Mouse (Mus musculus): ENCODE measurements at regions not wholly inside any gene's neighbourhood (a gene's known extent, or its start where the extent isn't known, plus 50 kb on each side); places are given as distances from the start of the nearest gene placed in this dataset.

DNA sequence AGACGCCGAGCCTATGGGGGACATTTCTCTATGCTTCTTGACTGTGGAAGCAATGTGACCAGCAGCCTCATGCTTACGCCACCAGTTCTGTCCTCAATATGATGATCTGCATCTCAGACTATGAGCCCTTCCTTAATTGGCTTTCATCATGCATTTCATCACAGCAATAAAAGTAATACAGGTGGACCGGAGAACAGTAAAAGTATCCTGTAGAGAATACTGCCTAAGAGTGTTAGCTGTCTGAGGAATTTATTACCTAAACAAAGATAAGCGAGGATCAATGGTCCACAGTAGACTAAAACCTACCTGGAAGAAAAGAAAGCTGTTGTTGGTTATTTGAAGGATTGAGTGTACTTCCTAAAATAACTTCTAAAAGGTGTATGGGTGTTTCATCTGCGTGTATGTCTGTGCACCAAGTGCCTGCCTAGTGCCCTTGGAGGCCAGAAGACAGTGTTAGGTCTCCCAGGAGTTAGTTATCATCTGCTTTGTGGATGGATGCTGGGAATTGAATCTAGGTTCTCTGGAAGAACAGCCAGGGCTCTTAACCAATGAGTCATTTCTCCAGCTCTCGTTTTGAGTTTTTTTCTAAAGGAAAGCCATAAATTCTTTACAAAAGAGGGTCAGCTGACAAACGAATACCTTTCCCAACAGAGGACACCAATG, 54.3 kb upstream of the Raph1 start:
- Histone ChIP-seq H3K36me3 (ENCODE audit: control insufficient read depth, insufficient read depth) (no peaks in the 10 kb centered on the region), H3K4me3 (replicated peaks; ENCODE audit: low read length) (no peak overlapping the region)

DNA sequence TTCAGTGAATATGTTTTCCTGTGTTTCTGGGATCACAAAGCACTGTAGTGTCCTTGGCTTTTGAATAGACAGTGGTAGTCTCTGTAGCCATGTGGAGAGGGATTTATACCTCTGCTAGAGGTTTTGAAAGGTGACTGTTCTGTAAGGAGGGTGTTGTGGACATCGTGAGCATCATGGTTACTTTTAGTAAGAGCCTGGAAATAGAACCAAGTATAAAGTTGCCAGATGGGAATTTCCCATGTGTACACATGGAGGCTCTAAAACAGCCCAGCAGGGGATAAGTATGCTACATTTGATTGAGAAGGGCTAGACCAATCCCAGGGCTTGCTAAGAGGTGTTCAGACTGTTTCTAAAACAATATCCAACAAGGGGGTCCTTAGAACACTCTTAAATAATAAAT, 51.5 kb upstream of the Raph1 start:
- ATAC-seq = no peak
- WGBS = 85% methylated on average over 1 of the region's 1 CpGs
- H3K9me3 ChIP-seq (ENCODE audit: control insufficient read depth, low read length) = no peaks in the 10 kb centered on the region
- no peak overlapping the region for H3K27ac ChIP-seq (ENCODE audit: low read length)
- H3K9ac ChIP-seq (replicated peaks; ENCODE audit: low read depth, low read length) = no peak overlapping the region
- H3K4me3 ChIP-seq (replicated peaks; ENCODE audit: low read length) = no peak overlapping the region
- H3K36me3 ChIP-seq (ENCODE audit: control insufficient read depth, insufficient read depth) = no peaks in the 10 kb centered on the region
- H3K4me1 ChIP-seq (replicated peaks; ENCODE audit: control insufficient read depth, insufficient read depth, low read length) = no peaks in the 10 kb centered on the region
- no peak overlapping the region for H3K4me2 ChIP-seq (ENCODE audit: low read length)
- no peaks in the 10 kb centered on the region for H3K27me3 ChIP-seq (replicated peaks; ENCODE audit: control insufficient read depth, insufficient read depth, low read length)

More for the DNA sequence above, 54.3 kb upstream of the Raph1 start:
- no peaks in the 10 kb centered on the region for H3K27me3 ChIP-seq (replicated peaks; ENCODE audit: control insufficient read depth, insufficient read depth, low read length)
- no peaks in the 10 kb centered on the region for H3K9me3 ChIP-seq (ENCODE audit: control insufficient read depth, low read length)
- H3K9ac ChIP-seq (replicated peaks; ENCODE audit: low read depth, low read length) = no peak overlapping the region
- WGBS = 88% methylated on average over 8 of the region's 8 CpGs
- H3K4me1 ChIP-seq (replicated peaks; ENCODE audit: control insufficient read depth, insufficient read depth, low read length) = peaks cover 3% of the 10 kb centered on the region
- no peak overlapping the region for H3K27ac ChIP-seq (ENCODE audit: low read length)
- H3K4me2 ChIP-seq (ENCODE audit: low read length) = no peak overlapping the region
- ATAC-seq = no peak

DNA sequence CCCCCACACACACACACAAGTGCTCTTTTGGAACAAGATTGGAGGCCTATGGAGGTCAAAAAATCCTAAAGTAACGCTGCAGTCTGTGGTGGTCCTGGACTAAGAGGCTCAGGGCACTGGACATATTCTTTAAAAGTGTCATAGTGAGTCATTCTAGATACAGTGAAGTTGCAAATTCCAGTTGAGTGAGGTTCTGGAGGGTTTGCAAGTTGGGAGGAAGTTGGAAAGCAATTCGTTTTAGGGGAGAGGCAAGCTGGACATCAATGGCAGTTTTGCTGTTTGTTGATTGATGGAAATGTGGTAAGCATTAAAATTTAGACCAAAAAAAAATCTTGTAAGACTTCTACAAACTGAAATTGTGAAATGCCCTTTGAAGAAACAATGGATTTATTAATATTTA, 50.0 kb upstream of the Raph1 start:
- no peak overlapping the region for H3K4me2 ChIP-seq (ENCODE audit: low read length)
- no peaks in the 10 kb centered on the region for H3K9me3 ChIP-seq (ENCODE audit: control insufficient read depth, low read length)
- no peaks in the 10 kb centered on the region for H3K4me1 ChIP-seq (replicated peaks; ENCODE audit: control insufficient read depth, insufficient read depth, low read length)
- ATAC-seq = no peak
- H3K4me3 ChIP-seq (replicated peaks; ENCODE audit: low read length) = no peak overlapping the region
- no peak overlapping the region for H3K27ac ChIP-seq (ENCODE audit: low read length)
- H3K9ac ChIP-seq (replicated peaks; ENCODE audit: low read depth, low read length) = no peak overlapping the region
- 81% methylated on average over 2 of the region's 2 CpGs for WGBS
- no peaks in the 10 kb centered on the region for H3K27me3 ChIP-seq (replicated peaks; ENCODE audit: control insufficient read depth, insufficient read depth, low read length)
- H3K36me3 ChIP-seq (ENCODE audit: control insufficient read depth, insufficient read depth) = no peaks in the 10 kb centered on the region

Measured in forebrain, embryonic 16.5 days (tissue).